Mouse (Mus musculus) NIH3T3 (cell line): ENCODE data around the gene Borcs7.

Experiments
- DNase-seq: peaks from one replicate; pipeline ENCODE4 v3.0.0-alpha.2; 2012; ENCODE audit warnings: low read depth

Borcs7 gene

DNA sequence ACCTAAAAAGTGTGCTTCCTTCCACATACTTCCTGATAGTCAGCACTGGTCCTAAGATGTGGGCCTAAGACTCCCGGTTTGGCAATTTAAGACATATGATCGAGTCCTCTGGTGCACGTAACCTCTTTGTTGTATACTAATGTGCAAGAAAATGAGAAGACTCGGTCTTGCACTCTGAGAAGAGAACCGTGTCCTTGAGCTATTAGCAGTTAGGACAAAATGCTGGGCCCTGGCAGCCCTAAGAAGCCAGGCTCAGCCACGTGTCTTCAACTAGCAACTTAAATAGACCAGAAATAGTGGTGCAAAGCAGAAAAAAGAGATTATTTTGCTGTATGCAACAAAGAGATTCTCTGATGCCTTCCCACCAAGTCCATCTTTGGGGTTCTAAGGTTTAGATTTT, 26.9 kb upstream of the Borcs7 start:
- no peak for DNase-seq

DNA sequence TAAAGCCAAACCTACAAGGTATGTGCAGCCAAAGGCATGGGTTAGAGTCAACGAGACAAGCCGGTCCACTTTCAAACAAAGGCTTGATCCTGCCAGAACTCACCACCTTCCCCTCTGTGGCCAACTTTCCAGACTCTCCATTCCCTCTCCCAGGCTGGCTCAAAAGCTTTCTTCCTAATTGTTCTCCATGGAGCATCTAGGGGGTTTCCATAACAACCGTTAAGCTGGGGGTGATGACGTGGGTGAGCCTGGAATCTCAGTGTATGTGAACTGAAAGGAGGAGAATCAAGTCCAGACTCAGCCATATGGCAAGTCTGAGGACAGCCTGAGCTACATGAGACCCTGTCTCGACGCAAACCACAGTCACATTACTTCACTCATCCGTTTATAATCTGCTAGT, 24.2 kb upstream of the Borcs7 start:
- peak; percentile 50 for DNase-seq

DNA sequence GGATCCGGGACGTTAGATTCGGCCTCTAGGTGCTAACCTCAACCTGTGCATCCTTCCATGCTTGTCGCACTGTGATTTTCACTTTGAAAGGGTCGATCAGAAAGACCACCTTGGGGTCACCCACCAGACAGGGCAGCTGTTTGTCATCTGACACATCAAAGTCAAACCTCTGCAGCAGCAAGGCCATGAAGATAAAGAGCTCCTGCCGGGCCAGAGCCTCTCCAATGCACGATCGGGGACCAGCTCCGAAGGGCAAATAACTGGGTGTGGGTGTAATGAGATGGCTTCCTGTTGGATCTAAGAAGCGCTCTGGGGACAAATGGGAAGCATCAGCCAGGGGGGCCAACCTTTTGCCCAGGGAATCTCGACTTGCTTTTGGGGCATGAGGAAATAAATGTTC, 22.4 kb upstream of the Borcs7 start:
- DNase-seq = no peak

DNA sequence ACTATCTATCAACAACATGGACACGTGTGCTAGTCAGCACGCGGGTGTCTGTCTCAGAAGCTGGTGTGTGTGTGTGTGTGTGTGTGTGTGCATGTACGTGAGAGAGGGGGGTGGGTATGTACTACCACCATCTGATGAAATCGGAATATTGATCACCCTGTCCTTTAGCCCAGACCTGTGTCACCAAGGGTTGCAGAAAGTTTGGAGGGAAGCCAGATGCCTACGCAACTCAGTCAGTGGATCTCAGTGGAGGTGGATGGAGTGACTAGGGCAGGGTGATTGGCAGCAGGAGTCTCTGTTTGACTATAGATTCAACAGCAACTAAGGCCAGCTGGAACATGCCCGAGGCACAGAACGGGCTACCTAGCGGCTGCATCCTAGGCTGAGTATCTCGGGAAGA, 21.4 kb upstream of the Borcs7 start:
- no peak for DNase-seq

DNA sequence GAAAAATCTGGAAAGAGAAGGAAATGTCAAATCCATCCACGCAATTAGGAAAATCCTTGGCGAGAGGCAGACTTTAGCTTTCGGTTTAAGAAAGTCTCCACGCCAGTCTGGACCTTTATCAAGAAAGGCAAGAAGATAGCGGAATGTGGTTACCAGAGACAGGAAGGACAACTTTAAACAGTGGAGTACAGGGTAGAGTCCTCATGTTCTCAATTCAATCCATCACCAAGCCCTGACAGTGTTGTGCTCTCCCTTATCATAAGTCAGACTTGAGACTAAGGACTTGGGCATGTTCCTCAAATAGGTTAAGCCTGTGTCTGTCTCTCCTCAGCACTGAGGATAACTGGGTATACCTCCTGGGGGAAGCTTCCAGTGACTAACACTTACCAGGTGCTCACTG, 19.9 kb upstream of the Borcs7 start:
- no peak for DNase-seq

DNA sequence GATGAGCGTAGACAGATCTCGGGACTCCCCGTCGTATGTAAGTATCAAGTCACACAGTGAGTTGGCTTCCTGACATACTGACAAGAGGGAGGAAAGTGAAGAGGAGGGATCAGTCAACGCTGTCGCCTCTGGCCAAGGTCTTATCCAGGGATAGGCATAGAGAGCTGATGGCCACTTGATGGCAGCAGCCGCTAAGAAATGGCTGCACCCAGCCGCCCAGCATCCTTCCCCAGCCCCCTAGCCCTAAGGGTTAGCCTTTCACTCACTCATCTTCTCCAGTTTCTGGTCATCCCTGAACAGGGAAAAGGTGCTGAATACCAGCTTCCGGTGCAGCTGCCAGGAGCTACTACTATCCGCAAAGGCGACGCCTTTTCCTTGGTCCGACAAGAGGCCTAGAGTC, 19.0 kb upstream of the Borcs7 start:
- peak; percentile 84 for DNase-seq

DNA sequence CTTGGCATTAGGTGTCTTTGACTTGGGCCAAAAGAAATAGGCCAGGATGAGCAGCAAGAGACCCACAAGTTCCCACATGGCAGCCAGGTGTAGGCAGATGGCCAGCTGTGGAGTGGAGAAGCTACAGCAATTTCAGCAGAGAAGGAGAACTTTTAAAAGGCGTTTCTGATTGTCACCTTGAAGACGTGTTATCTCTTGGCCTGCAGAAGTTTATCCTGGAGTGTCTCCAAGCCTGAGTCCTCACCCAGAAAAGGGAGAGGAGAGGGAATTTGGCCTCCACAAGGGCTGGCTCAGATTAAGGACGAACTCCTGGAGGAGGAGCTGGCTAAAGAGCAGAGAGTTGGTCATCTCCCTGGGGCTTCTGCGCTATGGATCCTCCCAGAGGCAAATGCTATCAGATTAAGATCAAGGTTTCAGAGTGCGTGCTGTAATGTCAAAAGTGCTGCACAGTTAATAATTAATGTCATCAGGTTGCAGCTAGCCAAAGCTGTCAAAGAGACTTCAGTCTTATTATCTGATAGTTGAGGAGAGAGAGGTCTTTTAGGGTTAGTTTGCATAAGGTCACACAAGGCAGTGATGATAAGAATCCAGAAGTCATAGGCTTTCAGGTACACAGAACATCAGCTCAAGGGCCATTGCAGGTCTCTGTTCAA, 16.8 kb upstream of the Borcs7 start, which contains the start of gene Cyp17a1:
Gene Cyp17a1, minus strand, starts transcription at position 407 of the 653 bp plus-strand sequence.
- peak; percentile 29 for DNase-seq

DNA sequence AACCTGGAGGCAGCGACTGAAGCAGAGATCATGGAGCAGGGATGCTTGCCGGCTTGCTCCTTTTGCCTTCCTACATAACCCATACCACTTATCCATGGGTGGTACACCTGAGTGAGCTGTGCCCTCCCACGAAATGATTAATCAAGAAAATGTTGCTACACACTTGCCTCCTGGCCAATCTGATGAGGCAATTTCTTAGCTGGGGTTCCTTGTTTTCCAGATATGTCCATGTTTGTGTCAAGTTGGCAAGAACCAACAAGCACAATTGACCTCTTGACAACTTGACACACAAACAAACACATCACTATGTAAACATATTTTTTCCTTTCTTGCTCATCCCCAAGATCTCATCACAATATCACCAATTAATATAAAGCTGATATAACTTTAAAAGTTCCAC, 14.1 kb upstream of the Borcs7 start:
- no peak for DNase-seq

DNA sequence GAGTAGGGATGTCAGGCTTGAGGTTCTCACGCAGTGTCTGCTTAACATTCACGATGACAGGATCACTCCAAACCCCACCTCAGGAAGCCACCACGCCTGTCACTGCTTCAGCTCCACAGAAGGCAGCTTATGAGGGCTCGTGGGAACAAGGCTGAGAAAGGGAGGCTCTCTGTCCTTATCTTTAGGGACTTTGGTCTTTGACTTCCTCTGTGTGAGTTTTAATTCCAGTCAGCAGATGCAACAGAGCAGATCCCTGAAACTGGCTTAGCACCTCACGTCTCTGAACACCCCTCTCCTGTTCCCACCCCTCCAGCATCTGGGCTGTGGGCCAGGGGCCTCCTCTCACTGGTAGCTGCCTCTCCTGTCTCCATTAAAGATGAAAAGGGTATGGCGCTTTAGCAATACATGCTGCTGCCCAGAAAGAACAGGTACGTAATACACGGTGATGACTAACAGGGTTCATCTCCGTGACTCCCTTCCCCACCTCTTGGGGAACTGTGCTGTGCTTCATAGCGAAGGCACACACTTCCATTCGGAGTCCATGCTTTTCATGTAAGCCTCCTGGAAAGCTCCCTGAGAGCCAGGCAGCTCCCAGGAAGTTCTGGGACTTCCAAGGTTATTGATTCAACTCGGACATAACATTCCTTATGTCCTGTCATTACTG, 9.9 kb upstream of the Borcs7 start:
- no peak for DNase-seq

DNA sequence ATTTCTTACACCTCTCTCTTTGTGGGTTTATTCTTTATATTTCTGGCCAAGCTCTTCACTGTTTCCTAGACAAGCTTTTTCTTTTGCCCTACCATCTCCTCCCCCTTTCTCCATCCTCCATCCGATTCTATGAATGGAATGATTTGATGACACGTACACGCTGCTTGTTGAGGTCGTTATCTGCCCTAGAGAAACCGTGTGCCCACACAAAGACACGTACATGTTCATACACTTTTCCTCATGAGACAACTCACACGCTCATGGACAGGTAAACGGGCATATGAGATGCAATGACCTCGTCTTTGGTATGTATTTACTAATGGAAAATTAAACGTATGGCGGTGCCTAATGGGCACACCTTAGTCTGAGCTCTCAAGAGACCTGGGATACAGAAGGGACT, 681 bp downstream of the Borcs7 start:
- no peak for DNase-seq

DNA sequence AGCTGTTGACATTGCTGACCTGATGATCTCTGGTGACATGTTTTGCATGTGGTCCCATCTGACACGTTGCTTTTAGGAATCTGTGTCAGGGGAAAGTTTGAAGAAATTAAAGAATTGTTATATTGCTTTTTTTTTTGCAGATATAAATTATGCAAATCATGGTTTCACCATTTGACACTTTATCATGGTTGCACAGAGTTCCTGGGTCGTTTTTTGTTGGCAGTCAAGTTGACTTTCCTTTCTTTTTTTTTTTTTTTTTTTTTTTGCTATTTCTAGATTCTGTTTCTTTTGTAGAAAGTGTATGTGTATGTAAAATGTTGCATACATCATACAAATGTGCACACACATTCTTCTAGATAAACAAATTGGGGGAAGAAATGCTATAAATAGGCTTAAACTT, 1.4 kb downstream of the Borcs7 start:
- no peak for DNase-seq

DNA sequence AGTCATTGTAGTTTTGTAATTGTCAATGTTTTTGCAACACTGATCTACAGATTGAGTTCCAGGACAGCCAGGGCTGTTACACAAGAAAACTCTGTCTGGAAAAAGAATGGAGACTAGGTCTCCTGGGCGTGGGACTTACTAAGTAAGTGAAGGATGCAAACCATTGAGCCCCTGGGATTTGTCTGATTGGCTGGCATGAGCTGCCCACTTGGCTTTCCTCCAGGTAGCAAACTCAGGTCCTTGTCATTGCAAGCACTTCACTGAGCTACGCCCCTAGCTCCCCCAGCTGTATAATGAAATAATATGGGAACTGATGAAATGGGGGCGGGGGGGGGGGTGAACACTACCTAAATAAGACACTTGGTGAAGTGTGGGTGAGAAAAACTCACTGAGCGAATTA, 3.4 kb downstream of the Borcs7 start:
- DNase-seq = peak; percentile 56

DNA sequence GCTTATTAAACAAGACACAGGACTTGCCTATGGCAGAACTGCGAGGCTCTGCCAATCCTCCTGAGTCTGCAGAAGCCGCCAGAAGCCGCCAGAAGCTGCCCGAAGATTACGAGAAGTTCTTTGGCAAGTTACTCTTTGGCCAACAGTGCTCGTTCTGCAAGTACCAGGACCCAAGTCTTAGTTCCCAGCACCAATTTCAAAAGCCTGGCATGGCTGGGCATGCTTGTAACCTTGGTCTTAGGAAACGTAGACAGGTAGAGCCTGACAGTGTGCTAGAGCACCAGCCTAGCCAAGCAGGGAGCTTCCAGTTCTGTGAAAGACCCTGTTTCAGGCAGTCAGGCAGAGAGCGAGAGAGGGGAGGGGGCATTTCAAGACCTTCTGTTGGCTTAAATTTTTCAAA, 6.8 kb downstream of the Borcs7 start:
- no peak for DNase-seq

DNA sequence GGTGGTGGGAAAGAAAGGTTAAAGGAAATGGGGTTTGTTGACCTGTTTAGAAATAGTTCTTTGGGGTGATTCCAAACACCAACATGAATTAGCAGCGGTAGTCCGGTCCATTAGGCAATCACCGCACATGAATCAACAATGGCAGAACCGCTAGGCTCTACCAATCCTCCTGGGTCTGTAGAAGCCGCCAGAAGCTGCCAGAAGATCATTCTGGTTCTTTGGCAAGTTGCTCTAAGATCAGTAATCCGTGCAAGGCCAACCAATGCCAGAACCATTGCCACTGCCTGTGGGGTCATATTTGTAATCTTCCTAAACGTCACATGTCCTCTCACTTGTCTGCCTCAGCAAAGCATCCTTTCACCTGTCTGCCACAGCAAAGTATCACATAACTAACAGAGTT, 7.2 kb downstream of the Borcs7 start:
- no peak for DNase-seq

DNA sequence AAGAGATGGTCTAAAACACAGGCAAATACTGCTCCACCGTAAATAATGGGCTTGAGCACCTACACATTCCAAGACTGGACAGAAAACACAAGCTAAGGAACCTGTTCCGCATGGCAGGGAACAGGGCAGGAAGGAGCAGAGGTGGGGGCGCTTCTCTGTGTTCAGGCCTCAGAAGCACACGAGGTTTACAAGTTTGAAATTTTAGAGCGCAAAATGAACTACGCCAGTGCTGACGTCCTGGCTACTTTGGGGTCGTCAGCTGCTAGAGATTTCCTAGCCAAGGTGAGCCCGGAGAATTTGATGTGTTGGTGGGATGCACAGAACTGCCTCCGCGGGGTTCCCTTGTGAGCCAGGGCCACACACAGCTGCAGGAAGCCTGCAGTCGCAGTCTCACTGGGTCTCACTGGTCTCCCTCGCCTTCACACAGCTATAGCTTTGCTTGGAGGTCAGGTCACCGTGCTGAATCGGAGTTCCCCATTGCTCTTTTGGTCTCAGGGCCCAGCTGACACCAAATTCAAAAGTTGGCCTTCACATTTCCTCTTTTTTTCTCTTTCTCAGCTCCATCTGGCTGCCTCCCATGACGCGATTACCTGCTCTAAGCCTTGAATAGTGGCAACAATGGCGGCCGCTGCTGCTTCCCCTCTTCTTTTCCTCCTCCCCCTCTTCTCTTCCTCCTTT, 8.3 kb downstream of the Borcs7 start:
- no peak for DNase-seq

DNA sequence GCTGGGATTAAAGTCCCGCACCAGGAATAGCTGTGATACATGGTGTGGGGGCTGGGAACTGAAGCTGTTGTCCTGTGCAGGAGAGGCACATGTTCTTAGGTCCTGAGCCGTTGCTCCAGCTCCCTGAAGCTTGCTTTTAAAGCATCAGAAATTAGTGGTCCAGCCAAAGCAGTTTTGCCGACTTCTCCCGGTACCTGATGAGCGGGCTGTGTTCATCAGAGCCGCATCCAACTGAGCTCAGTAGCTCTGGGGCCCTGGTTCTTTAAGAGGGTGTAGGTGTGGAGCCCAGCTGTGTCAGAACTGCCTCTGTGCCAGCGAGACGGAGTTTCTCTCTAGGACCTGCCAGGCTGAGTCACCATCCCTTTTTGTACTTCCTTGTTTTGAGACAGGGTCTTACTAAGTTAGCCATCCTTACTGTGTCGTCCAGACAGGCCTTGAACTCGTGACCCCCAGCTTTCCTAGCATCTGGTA, 9.3 kb downstream of the Borcs7 start:
- peak; percentile 64 for DNase-seq

DNA sequence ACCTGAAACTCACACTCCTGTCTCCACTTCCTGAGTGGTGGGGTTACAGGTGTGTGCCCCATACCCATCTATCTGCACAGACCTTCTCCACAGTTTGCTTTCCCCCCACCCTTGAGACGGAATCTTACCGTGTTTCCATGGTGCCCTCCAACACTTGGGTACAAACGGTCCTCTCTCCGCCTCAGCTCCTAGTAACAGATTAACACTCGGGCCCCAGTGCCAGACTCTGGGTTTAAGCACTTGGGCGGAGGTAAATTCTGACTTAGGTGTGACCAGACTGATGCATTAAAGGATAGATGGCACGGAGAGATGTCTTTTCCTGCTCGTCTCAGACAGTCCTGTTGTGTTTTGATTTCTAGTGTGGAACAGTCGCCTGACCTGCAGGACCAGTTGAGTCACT, 11.4 kb downstream of the Borcs7 start:
- DNase-seq = no peak

DNA sequence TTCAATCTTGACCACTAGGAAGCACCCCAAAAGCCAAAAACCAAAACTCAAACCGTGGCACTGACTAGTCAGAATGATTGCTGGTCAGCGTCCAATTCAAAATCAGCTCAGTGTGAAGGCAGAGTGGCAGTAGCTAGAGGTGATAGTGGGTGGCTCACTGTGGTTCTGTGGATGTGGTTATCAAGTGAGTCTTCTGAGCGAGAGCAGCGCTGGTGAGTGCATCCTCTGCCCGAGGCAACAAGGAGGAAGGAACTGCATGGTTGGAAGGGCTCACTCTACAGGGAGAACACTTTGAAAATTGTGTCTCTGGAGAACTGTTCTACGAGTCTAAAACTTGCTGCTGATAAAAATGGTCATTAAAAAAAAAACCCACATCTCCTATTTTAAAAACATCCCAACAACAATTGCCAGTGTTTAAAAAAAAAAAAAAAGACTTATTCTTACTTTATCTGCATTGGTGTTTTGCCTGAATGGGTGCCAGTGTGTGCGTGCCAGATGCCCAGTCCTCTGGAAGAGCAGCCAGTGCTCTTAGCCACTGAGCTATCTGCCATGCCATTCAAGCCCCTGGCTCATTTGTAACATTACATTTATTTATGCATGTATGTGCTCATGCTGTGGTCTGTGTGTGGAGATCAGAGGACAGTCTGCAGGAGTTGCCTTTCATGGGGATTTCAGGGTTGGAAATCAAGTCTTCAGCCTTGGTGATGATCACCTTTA, 16.2 kb downstream of the Borcs7 start:
- no peak for DNase-seq

DNA sequence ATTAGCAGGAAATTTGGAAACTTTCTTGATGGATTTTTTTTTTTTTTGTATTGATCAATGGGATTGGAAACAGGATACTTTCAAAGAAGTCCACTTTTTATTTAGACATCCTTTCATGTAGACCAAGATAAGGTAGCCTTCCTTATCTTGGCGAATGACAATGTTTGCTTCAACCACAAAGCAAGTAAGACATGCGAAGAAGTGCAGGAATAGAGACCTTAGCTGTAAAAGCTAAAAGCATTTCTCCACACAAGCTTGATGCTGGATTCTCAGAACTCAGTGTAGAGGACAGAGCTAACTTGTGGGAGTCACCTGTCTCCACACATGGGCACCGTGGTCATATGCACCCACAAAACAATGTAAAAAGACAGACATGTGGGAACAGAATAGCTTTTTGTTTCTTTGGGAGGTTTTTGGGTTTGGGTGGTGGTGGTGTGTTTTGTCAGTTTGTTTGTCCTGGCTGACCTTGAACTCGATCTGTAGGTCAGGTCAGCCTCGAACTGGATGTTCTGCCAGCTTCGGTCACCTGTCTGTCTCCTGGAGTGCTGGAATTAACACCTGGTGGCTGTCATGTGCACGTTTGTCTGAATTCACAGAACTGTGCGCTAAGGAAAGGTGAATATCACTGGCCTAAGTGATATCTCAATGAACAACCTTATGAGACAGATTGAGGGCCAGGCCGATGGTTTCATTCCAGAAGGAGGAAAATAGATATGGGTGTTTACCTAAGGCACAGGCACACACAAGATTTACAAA, 17.0 kb downstream of the Borcs7 start:
- DNase-seq = no peak

DNA sequence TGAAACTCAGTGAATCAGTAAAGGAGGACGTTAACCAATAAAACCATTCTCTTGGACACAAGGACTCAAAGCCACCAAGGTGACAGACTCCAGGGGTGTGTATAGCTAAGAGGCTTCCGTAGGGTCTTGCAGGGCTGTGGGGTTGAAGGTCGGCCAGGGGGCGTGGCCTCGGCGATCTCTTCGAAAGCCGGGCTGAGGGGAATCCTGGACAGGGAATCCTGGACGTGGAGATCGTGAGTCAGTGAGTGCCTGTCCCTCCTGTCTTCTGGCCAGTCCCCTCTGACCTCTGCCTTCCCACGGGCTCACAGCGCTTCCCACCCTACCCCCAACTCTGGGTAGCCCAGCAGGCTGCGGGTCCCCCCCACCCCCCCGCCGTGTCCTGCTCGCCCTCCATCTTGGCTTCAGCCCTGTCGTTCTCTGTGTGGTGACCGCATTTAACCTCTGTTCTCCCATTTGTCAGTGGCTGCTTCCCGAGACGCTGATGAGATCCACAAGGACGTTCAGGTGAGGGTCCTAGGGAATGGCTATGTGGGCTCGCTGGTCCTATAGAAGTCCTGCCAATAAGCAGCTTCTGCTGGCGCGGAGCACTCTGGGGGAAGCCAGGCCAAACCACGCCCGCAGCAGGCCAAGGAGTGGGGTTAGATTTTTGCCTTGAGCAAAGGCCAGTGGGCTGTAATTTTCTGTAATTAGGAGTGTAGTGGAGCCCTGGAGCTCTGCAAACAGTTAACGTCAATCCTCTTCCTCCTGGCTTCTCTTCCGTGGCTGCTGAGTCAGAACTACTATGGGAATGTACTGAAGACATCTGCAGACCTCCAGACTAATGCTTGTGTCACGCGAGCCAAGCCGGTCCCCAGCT, 17.8 kb downstream of the Borcs7 start, which contains the start of gene As3mt:
Gene As3mt, plus strand, starts transcription at position 163 of the 856 bp plus-strand sequence.
- DNase-seq = peak; percentile 54

DNA sequence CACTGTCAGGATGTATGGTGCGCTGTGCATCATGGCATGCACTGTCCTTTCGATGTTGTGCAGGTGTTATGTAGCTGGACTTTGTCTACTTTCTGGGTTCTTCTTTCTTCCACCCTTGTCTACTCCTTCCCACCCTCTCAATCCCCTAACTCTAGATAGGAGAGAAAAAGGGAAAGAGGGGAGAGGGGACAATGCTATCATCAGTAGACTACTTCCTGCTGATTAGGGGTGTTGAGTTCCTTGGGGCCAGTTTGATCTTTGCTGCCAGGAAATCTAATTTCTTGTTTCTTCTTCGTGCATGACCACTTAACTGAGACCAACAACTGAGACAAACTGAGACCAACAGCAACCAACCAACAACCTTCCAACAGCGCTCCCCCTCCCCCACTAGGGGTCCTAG, 20.9 kb downstream of the Borcs7 start:
- DNase-seq = no peak
